Mouse (Mus musculus) lung, embryonic 14.5 days (tissue): ENCODE measurements around the gene Cks2. TPM values are rescaled to one million over a fixed set of nuclear protein-coding genes. Genes with fewer than 3 reads are reported as not detected.
"Not testable (repeated sequence)": the region's sequence is repeated elsewhere in the genome, so short reads cannot be mapped to it uniquely, and the experiment has no call there.

Experiments
- ATAC-seq: fragments of 200-750 bp; cut with Nextera tagmentation; 2 replicates; pipeline ENCODE4 v1.8.0; 2017; ENCODE audit warnings: mild to moderate bottlenecking, moderate TSS enrichment, moderate library complexity; ENCODE audit not compliant: insufficient read depth
- DNase-seq: peaks from one replicate; pipeline ENCODE4 v3.0.0-alpha.2; 2015
- H3K27ac ChIP-seq: fragments of 300-500 bp; sonication (generic); 2 replicates; pipeline ENCODE4 v1.5.1; 2014; ENCODE audit warnings: low read depth, mild to moderate bottlenecking, moderate library complexity
- H3K27me3 ChIP-seq: fragments of 300-500 bp; sonication (generic); 2 replicates; pipeline ENCODE4 v1.6.1; 2014; ENCODE audit warnings: low read length, control low read depth; ENCODE audit not compliant: insufficient read depth
- H3K36me3 ChIP-seq: fragments of 300-500 bp; sonication (generic); 2 replicates; pipeline ENCODE4 v1.6.1; 2014; ENCODE audit warnings: control low read depth; ENCODE audit not compliant: insufficient read depth
- H3K4me1 ChIP-seq: fragments of 300-500 bp; sonication (generic); 2 replicates; pipeline ENCODE4 v1.6.1; 2014; ENCODE audit warnings: antibody characterized with exemption, control low read depth; ENCODE audit not compliant: insufficient read depth
- H3K4me2 ChIP-seq: fragments of 300-500 bp; sonication (generic); 2 replicates; pipeline ENCODE4 v1.6.1; 2014; ENCODE audit warnings: mild to moderate bottlenecking
- H3K4me3 ChIP-seq: fragments of 300-500 bp; sonication (generic); 2 replicates; pipeline ENCODE4 v1.5.1; 2014; ENCODE audit warnings: low read depth, low read length
- H3K9ac ChIP-seq: fragments of 300-500 bp; sonication (generic); 2 replicates; pipeline ENCODE4 v1.6.1; 2014
- H3K9me3 ChIP-seq: fragments of 300-500 bp; sonication (generic); 2 replicates; pipeline ENCODE4 v1.6.1; 2016; ENCODE audit warnings: low read depth, low read length, control low read depth
- CTCF ChIP-seq: IDR thresholded peaks from 2 replicates; pipeline ENCODE4 v1.5.1; 2016; ENCODE audit warnings: antibody characterized with exemption, low read depth
- WGBS: fragments of 180-500 bp; shearing (Covaris S2); extraction: QIAGEN DNeasy Blood & Tissue Kit; methylation state at CpG from one replicate; pipeline ENCODE4 v1.1.7; 2014; 5-methylcytosine and 5-hydroxymethylcytosine counted together
- polyA plus RNA-seq: library from polyadenylated mRNA; unstranded; fragments of >200 nt; fragmentation: Nextera tagmentation; extraction: Ambion mirVana; gene quantifications from 2 replicates; pipeline ENCODE4 v1.2.1, GENCODE M21; 2014

Gene Cks2
- polyA plus RNA-seq, 1 experiment from 2014 or later, result 436 TPM

DNA sequence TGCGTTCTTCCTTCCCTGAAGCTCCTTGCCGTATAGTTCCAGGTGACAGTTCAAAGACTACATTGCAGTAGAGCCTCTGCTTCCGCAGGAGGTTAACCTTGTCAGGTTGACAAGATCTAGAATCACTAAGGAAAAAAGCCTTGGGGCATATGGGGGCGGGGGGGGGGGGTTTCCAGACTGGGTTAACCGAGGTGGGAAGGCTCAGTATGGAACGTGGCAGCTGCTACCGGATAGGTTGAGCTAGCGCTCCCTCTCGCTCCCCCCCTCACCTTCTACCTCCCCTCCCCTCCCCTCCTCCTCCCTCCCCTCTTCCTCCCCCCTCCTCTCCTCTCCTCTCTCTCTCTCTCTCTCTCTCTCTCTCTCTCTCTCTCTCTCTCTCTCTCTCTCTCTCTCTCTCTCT lies 26.4 kb upstream of the Cks2 start:
- Histone ChIP-seq H3K9ac (no peak overlapping the region), H3K4me3 (no peak overlapping the region), H3K4me2 (no peak overlapping the region), H3K9me3 (no peaks in the 10 kb centered on the region), H3K27ac (no peak overlapping the region), H3K4me1 (no peaks in the 10 kb centered on the region), H3K27me3 (no peaks in the 10 kb centered on the region), H3K36me3 (no peaks in the 10 kb centered on the region)
- no peak for ATAC-seq
- DNase-seq, result no peak
- WGBS, result 25% methylated on average over 9 of the region's 9 CpGs
- no peak for TF ChIP-seq CTCF

DNA sequence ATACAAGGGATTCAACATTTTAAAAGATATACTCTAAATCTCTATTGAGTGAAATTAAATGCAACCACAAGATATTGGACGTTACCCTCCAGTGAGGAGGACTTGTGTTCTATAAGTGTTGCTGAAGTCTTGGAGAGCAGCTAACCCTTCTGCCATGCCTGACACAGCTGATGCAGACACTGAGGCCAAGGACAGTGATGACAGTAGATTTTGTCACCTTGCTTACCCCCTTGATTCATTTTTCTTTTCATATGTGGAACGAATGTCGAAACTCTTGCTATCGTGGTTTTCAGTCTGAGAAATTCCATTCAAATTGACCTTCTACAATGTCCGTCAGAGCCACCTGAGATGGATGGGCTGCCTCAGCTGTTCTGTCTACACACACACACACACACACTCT lies 22.4 kb upstream of the Cks2 start:
- no peak for ATAC-seq
- H3K4me1 ChIP-seq, result no peaks in the 10 kb centered on the region
- DNase-seq, result no peak
- no peak overlapping the region for H3K9ac ChIP-seq
- H3K9me3 ChIP-seq, result no peaks in the 10 kb centered on the region
- no peak overlapping the region for H3K4me2 ChIP-seq
- TF ChIP-seq CTCF, result no peak
- no peak overlapping the region for H3K4me3 ChIP-seq
- no peak overlapping the region for H3K27ac ChIP-seq
- H3K36me3 ChIP-seq, result no peaks in the 10 kb centered on the region
- 77% methylated on average over 5 of the region's 5 CpGs for WGBS
- H3K27me3 ChIP-seq, result no peaks in the 10 kb centered on the region

DNA sequence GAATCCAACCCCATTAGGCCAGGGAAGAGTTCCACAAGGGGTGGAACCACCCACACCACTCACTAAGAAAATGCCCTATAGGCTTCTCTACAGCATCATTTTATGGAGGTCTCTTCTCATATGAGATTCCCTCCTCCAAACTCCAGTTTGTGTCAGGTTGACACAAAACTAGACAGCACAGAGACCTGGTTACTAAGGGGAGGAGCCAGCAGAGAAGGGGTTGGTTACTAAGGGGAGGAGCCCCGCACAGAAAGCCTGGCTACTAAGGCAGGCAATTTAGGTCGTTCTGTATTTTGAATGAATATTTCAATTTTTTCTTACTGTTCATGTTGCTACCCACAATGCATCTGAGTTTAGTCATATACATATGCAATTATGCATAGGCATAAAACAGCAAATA lies 21.4 kb upstream of the Cks2 start:
- no peaks in the 10 kb centered on the region for H3K36me3 ChIP-seq
- H3K9ac ChIP-seq, result no peak overlapping the region
- ATAC-seq (no peak), DNase-seq (no peak)
- no peaks in the 10 kb centered on the region for H3K9me3 ChIP-seq
- no peak for TF ChIP-seq CTCF
- H3K27me3 ChIP-seq, result no peaks in the 10 kb centered on the region
- WGBS, result 75% methylated on average over 2 of the region's 2 CpGs
- H3K4me2 ChIP-seq, result no peak overlapping the region
- H3K4me1 ChIP-seq, result no peaks in the 10 kb centered on the region
- no peak overlapping the region for H3K4me3 ChIP-seq
- H3K27ac ChIP-seq, result no peak overlapping the region

GRCm38 (mm10) chr13:51628273-51628848 lies 16.7 kb upstream of the Cks2 start:
- Histone ChIP-seq H3K4me3 (no peak overlapping the region), H3K27me3 (no peaks in the 10 kb centered on the region), H3K4me1 (no peaks in the 10 kb centered on the region), H3K9ac (no peak overlapping the region), H3K4me2 (no peak overlapping the region), H3K27ac (no peak overlapping the region), H3K36me3 (no peaks in the 10 kb centered on the region), H3K9me3 (no peaks in the 10 kb centered on the region)
- TF ChIP-seq CTCF, result no peak
- ATAC-seq (no peak), DNase-seq (no peak)
- WGBS, result 70% methylated on average over 6 of the region's 6 CpGs

- 74% methylated on average over 15 of the region's 15 CpGs for WGBS
- H3K27me3 ChIP-seq, result no peaks in the 10 kb centered on the region
- no peak overlapping the region for H3K4me3 ChIP-seq
- H3K27ac ChIP-seq, result no peak overlapping the region
- H3K9me3 ChIP-seq, result no peaks in the 10 kb centered on the region
- ATAC-seq, result no peak
- no peak for DNase-seq
- no peak overlapping the region for H3K4me2 ChIP-seq
- no peaks in the 10 kb centered on the region for H3K36me3 ChIP-seq
- no peak overlapping the region for H3K9ac ChIP-seq
- no peaks in the 10 kb centered on the region for H3K4me1 ChIP-seq
- no peak for TF ChIP-seq CTCF
Observed at GRCm38 (mm10) chr13:51631354-51631992, 13.6 kb upstream of the Cks2 start.

- DNase-seq, result no peak
- Histone ChIP-seq H3K36me3 (no peaks in the 10 kb centered on the region), H3K9ac (no peak overlapping the region), H3K9me3 (no peaks in the 10 kb centered on the region), H3K4me3 (no peak overlapping the region), H3K4me2 (no peak overlapping the region), H3K27me3 (no peaks in the 10 kb centered on the region), H3K27ac (no peak overlapping the region), H3K4me1 (no peaks in the 10 kb centered on the region)
- 74% methylated on average over 5 of the region's 5 CpGs for WGBS
- ATAC-seq, result no peak
- no peak for TF ChIP-seq CTCF
Observed at GRCm38 (mm10) chr13:51632560-51633218, 12.3 kb upstream of the Cks2 start.

GRCm38 (mm10) chr13:51635384-51635783 lies 9.6 kb upstream of the Cks2 start:
- H3K4me1 ChIP-seq, ATAC-seq, DNase-seq: not testable (repeated sequence)

More at GRCm38 (mm10) chr13:51635384-51635783, 9.6 kb upstream of the Cks2 start:
- H3K9me3 ChIP-seq, H3K27me3 ChIP-seq, H3K36me3 ChIP-seq, H3K4me3 ChIP-seq, H3K4me2 ChIP-seq, H3K9ac ChIP-seq, H3K27ac ChIP-seq: not testable (repeated sequence)
- 32% methylated on average over 4 of the region's 9 CpGs for WGBS
